7 mouse cellular contexts compared by ENCODE assay signal in genomic region chr17:32786944-32787343, GRCm38 (mm10). TPM values are rescaled to one million over a fixed set of nuclear protein-coding genes. Genes with fewer than 3 reads are reported as not detected.
A peak's percentile ranks its signal among the peaks of the same experiment; 100 is the strongest.
DNase-seq lines count a peak whose midpoint lies in the region; ATAC-seq lines count a peak whose summit lies in the region.

No protein-coding gene starts in this region.

- ATAC-seq in megakaryocyte, adult 5-6 weeks (ENCODE audit: poor library complexity, severe bottlenecking): no peak
- peak; percentile 18; the same call in 1 of the 2 replicates for ATAC-seq in erythroblast, adult 5-6 weeks (replicated peaks; ENCODE audit: low FRiP score, poor library complexity, severe bottlenecking)
- no peak for ATAC-seq in limb, embryonic 13.5 days (ENCODE audit: low FRiP score, low read depth)
- no peak for ATAC-seq in stomach, embryonic 16.5 days (ENCODE audit: insufficient read depth, low FRiP score)
- ATAC-seq in megakaryocyte progenitor cell, adult 5-6 weeks (replicated peaks; ENCODE audit: poor library complexity): no peak

- no peaks in the 10 kb centered on the region for H3K27me3 ChIP-seq in megakaryocyte, embryonic 14.5 days (replicated peaks)
- no peaks in the 10 kb centered on the region for H3K27me3 ChIP-seq in limb, embryonic 13.5 days
- no peaks in the 10 kb centered on the region for H3K27me3 ChIP-seq in stomach, embryonic 16.5 days (ENCODE audit: control insufficient read depth, insufficient read depth, low read length)

- peak overlapping the region; percentile 97 for H3K9ac ChIP-seq in limb, embryonic 13.5 days
- H3K9ac ChIP-seq in stomach, embryonic 16.5 days (ENCODE audit: low read length): peak overlapping the region; percentile 92

- no peak for DNase-seq in cerebellum, adult 18-20 months

- WGBS in limb, embryonic 13.5 days: 64% methylated on average over 6 of the region's 6 CpGs
- 57% methylated on average over 6 of the region's 6 CpGs for WGBS in stomach, embryonic 16.5 days

- H3K27ac ChIP-seq in limb, embryonic 13.5 days: no peak overlapping the region
- H3K27ac ChIP-seq in stomach, embryonic 16.5 days (ENCODE audit: low read length): no peak overlapping the region

- peak overlapping the region; percentile 95 for H3K4me3 ChIP-seq in megakaryocyte, embryonic 14.5 days (replicated peaks)
- H3K4me3 ChIP-seq in limb, embryonic 13.5 days: peak overlapping the region; percentile 89
- H3K4me3 ChIP-seq in stomach, embryonic 16.5 days (replicated peaks; ENCODE audit: low read length): peak overlapping the region; percentile 79

- H3K36me3 ChIP-seq in megakaryocyte, embryonic 14.5 days (replicated peaks; ENCODE audit: low read length): peaks cover 41% of the 10 kb centered on the region
- peaks cover 25% of the 10 kb centered on the region for H3K36me3 ChIP-seq in limb, embryonic 13.5 days
- peaks cover 8% of the 10 kb centered on the region for H3K36me3 ChIP-seq in stomach, embryonic 16.5 days (ENCODE audit: control insufficient read depth, insufficient read depth, low read length)

- no peaks in the 10 kb centered on the region for H3K9me3 ChIP-seq in megakaryocyte, embryonic 14.5 days
- H3K9me3 ChIP-seq in limb, embryonic 13.5 days: 0 out of 2 replicates have a peak, but pooled peaks cover 4% of the 10 kb centered on the region
- H3K9me3 ChIP-seq in stomach, embryonic 16.5 days (replicated peaks; ENCODE audit: control insufficient read depth, low read length): no peaks in the 10 kb centered on the region

- peak overlapping the region; percentile 74 for H3K4me2 ChIP-seq in limb, embryonic 13.5 days (replicated peaks)
- peak overlapping the region; percentile 58 for H3K4me2 ChIP-seq in stomach, embryonic 16.5 days (ENCODE audit: low read depth, low read length)

- H3K4me1 ChIP-seq in megakaryocyte, embryonic 14.5 days: peaks cover 36% of the 10 kb centered on the region
- H3K4me1 ChIP-seq in limb, embryonic 13.5 days: peaks cover 17% of the 10 kb centered on the region
- H3K4me1 ChIP-seq in stomach, embryonic 16.5 days (ENCODE audit: control insufficient read depth, insufficient read depth, low read length): peaks cover 11% of the 10 kb centered on the region

RNA-seq across cellular contexts. Expression of gene Zfp871, which starts 1.1 kb away (rescaled TPM):
- polyA plus RNA-seq in megakaryocyte, embryonic 14.5 days (2012; ENCODE audit: insufficient read depth, low replicate concordance): 0.16 TPM in 1 of 2 replicates, not detected in the other
- 45.8 and 49.6 TPM in 2 replicates for total RNA-seq in megakaryocyte, adult 5-6 weeks (2015)
- total RNA-seq in megakaryocyte, adult 5-6 weeks (2017): 26.5 and 29.9 TPM in 2 replicates
- total RNA-seq in erythroblast, adult 5-6 weeks (2015; ENCODE audit: low replicate concordance): 48.2 and 61.7 TPM in 2 replicates
- total RNA-seq in erythroblast, adult 5-6 weeks (2017; ENCODE audit: low replicate concordance): 46.0 and 54.9 TPM in 2 replicates
- 46.3 and 50.3 TPM in 2 replicates for polyA plus RNA-seq in limb, embryonic 13.5 days (2015; fragmentation: Nextera tagmentation; extraction: Ambion mirVana)
- polyA plus RNA-seq in stomach, embryonic 16.5 days (2015; fragmentation: Nextera tagmentation; extraction: Ambion mirVana): 23.6 and 30.6 TPM in 2 replicates
- total RNA-seq in megakaryocyte progenitor cell, adult 5-6 weeks (2015): 34.8 and 39.1 TPM in 2 replicates
- 22.2 and 24.4 TPM in 2 replicates for total RNA-seq in megakaryocyte progenitor cell, adult 5-6 weeks (2017)

RNA-seq across cellular contexts. Expression of gene Zfp811, which starts 22.8 kb away (rescaled TPM):
- not detected in 2 replicates for polyA plus RNA-seq in megakaryocyte, embryonic 14.5 days (2012; ENCODE audit: insufficient read depth, low replicate concordance)
- not detected in 2 replicates for total RNA-seq in megakaryocyte, adult 5-6 weeks (2015)
- total RNA-seq in megakaryocyte, adult 5-6 weeks (2017): 0.18 TPM in 1 of 2 replicates, not detected in the other
- total RNA-seq in erythroblast, adult 5-6 weeks (2015; ENCODE audit: low replicate concordance): not detected in 2 replicates
- total RNA-seq in erythroblast, adult 5-6 weeks (2017; ENCODE audit: low replicate concordance): not detected in 2 replicates
- polyA plus RNA-seq in limb, embryonic 13.5 days (2015; fragmentation: Nextera tagmentation; extraction: Ambion mirVana): 5.3 and 5.8 TPM in 2 replicates
- polyA plus RNA-seq in stomach, embryonic 16.5 days (2015; fragmentation: Nextera tagmentation; extraction: Ambion mirVana): 4.5 and 4.8 TPM in 2 replicates
- total RNA-seq in megakaryocyte progenitor cell, adult 5-6 weeks (2015): not detected in 2 replicates
- not detected in 2 replicates for total RNA-seq in megakaryocyte progenitor cell, adult 5-6 weeks (2017)

RNA-seq across cellular contexts. Expression of gene Zfp799, which starts 43.1 kb away (rescaled TPM):
- polyA plus RNA-seq in megakaryocyte, embryonic 14.5 days (2012; ENCODE audit: insufficient read depth, low replicate concordance): 0.11 TPM in 1 of 2 replicates, not detected in the other
- total RNA-seq in megakaryocyte, adult 5-6 weeks (2015): 2.4 and 3.2 TPM in 2 replicates
- 2.6 and 3.3 TPM in 2 replicates for total RNA-seq in megakaryocyte, adult 5-6 weeks (2017)
- total RNA-seq in erythroblast, adult 5-6 weeks (2015; ENCODE audit: low replicate concordance): not detected in 2 replicates
- 0.14 and 2.6 TPM in 2 replicates for total RNA-seq in erythroblast, adult 5-6 weeks (2017; ENCODE audit: low replicate concordance)
- polyA plus RNA-seq in limb, embryonic 13.5 days (2015; fragmentation: Nextera tagmentation; extraction: Ambion mirVana): 21.7 and 22.0 TPM in 2 replicates
- 7.9 and 9.4 TPM in 2 replicates for polyA plus RNA-seq in stomach, embryonic 16.5 days (2015; fragmentation: Nextera tagmentation; extraction: Ambion mirVana)
- 4.9 and 7.9 TPM in 2 replicates for total RNA-seq in megakaryocyte progenitor cell, adult 5-6 weeks (2015)
- 3.5 and 8.3 TPM in 2 replicates for total RNA-seq in megakaryocyte progenitor cell, adult 5-6 weeks (2017)
